Mouse (Mus musculus): Measurements from ENCODE around the gene Add2. TPM values are rescaled to one million over a fixed set of nuclear protein-coding genes. Genes with fewer than 3 reads are reported as not detected.
A peak's percentile ranks its signal among the peaks of the same experiment; 100 is the strongest.

Add2 gene
- total RNA-seq, 1 experiment from 2014 or later, result 2.0 TPM

DNA sequence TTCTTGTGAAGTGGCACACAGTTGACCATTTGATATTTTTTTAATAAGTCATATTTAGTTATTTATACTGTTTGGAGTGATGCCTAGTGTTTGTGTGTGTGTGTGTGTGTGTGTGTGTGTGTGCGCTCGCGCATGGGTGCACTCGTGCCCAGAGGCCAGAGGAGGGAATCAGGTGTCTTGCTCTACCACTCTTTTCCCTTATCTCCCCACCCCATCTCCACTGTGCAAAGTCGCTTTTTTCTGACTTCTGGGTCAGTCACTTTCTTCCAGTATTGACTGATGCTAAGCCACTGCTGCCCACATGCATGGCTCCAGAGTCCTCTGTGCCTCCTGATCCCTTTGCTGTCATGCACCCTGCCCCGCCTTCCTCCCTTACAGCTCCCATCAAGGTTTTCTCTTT, 112.8 kb downstream of the Add2 start:
- no peak for DNase-seq

DNA sequence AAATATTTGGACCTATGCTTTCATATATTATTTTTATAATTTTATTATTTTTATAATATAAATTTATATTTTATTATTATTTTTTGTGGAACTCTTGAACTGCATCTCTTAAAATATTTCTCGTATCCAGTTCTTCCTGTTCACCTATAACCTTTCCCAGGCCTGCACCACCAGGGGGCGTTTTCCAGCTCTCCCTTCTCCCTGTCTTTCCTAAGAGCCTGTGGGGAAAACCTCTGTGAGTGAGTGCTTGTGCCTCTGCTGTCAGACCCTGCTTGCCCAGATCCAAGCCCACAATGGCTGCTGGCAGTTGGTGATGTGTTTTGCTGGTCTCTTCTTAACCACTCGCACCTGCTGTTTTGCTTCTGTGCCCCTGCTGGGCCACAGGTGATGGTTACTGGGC, 113.3 kb downstream of the Add2 start:
- DNase-seq, result peak; percentile 85

DNA sequence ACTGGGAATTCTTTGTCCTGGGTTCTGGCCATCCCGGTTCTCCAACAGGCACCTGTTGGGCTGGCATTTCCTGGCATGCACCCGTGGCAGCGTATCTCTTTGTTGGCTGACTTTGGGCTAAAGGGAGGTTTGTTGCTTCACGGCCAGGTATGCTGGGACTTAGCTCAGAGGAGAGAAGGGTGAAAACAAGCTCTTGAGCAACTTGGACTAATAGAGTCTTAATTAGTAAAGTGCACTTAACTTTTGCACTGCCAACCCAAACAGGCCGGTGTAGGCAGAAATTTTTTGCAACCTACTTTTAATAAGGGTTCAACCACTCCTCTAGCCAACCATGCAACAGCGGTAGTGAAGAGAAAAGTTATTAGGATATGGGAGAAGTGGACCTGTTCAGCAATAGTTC, 116.5 kb downstream of the Add2 start:
- no peak for DNase-seq

DNA sequence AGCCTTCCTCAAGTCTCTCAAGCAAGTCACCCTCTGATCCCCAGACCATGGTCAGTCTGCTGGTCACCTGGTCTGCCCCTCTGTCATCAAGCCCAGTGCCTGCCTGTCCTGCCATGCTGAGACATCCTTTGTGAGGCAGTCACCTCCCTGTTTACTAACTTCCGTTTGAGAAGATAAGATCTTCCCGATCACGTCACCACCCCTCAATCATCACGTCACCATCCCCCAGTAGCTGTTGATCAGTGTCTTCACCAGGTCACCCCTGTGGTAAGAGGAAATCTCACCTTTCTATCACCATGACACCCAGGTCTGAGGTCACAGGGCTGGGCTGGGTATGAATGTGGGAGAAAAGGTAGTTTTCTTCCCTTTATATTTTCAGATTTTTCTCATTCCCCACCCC, 120.0 kb downstream of the Add2 start:
- no peak for DNase-seq

DNA sequence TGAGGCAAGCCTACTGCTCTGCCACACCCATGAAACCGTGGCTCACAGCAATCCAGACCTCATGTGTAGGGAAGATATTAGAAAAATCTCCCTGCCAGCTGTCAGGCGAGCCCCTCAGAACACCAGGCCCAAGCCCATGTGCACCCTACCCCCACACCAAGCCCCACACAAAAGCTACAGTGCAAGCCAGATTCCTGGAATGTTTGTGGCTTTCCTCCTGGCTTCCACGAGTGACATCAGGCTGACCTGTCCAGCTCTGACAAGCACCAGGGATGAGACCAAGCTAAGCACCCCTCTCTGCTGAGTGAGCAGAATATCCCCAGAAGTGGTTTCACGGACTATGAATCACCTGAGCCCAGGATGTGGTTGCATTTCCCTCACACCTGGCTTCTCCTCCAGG, 120.5 kb downstream of the Add2 start:
- no peak for DNase-seq

DNA sequence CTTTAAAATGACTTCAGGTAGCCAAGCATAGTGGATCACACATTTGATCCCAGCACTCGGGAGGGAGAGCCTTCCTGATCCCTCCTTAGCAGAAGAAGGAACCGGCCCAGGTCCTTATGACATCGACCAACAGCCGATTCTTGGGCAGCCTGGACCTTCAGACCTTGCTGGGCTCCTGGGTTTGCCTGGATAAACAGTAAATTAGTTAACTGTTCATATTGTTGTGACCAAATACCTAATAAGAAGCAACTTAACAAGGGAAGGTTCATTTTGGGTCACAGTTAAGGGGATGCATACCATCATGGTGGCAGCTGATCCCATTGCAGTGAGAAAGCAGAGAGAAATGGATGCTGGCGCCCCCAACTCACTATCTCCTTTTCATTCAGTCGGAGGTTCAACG, 124.2 kb downstream of the Add2 start:
- DNase-seq, result no peak

DNA sequence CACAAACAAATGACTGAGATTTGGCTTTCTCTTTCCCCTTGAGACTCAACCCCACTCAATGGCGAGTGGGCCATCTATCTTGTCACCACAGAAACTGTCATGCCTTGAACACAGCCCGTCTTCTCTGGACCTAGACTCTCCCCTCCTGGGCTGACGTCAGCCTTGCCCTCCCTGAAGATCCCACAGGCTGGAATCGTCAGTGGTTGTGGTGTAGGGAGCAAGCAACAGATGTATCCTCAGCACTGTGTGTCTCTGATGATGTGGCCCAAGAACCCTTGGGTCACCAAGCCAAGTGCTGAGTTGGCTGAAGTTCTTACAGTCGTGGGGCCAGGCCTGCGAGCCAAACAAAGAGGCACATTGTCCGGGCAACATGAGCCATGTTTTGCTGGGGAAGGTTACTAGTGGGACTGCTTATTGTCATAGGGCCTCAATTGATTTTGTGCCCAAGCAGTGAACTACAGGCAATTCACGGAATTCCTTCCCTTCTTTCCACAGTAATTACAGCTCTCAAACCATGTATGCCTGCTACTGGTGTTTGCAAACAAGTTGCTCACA, 125.0 kb downstream of the Add2 start:
- no peak for DNase-seq

DNA sequence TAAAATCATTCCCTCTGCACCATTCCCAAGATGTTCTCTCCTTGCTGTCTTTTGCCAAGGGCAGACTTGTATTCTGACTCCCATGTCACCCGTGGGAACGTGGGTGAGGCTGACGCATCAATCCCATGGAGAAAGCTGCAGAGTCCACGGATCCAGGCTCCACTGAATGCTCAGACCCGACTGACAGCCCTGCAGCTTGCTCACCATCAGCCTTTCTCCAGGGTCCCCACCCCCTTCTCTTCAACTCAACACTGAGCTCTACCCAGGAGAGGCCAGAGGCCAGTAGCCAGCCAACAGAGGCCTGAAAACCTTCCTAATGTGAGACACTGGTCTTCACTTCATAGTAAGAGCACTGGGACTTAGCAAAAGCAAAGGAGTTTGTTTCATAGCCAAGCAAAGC, 125.5 kb downstream of the Add2 start:
- no peak for DNase-seq

DNA sequence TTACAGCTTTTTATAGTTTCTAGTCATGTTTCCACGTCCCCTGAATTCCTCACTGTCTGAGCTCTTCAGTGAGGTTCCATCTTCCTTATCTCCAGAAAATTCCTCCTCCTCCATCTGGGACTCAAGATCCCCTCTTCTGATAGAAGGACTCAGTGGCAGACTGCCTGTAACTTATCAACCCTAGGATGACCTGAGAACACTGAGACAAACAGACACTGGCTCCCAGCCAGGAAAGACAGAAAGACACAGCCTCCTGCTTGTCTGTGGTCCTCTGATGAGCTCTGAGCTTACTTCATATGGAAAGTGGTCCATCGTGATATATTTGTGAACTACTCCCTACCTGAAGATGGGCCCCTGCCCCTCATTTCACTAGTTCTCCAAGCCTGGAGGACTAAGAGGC, 126.0 kb downstream of the Add2 start:
- no peak for DNase-seq

DNA sequence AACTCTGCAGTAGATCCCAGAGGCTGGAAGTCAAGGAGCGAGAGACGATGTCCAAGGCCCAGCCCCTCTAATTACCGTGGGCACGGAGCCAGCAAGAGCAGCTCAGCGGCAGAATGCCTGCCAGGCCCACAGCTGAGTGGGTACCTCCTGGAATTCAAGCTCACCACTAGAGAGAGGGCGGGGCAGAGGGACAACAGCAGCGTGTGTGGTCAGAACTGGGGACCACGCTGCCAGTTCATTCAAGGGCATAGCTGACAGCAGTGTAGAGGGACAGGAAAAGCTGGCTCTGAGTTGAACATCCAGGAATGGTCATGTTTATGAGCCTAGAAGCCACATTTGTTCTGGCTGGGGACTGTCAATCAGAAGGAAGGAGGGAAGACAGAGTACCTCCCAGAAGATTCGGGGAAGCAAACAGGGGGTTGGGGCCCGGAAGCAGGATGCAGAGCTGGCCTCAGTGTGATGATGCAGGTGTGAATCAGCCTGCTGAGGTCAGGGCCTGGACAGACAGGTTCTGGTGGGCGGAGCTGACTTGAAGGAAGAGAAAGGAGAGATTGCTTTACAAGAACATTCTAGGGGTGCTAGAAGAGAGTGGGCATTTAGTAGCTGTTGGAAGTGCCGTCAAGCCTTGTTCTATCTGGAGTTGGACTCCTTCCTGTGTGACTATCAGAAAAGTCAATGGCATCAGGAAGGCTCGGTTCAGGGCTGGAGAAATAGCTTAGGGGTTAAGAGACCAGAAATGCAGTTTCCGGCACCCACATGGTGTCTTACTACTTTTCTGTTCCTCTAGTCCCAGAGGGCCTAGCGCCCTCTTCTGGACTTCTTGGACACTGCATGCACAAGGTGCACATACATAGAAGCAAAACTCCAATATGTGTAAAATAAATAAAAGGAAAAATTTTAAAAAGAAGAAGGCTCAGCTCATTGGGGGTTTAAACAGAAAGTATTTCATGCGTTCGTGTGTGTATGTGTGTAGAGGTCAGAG, 129.1 kb downstream of the Add2 start:
- DNase-seq, result peak; percentile 53

DNA sequence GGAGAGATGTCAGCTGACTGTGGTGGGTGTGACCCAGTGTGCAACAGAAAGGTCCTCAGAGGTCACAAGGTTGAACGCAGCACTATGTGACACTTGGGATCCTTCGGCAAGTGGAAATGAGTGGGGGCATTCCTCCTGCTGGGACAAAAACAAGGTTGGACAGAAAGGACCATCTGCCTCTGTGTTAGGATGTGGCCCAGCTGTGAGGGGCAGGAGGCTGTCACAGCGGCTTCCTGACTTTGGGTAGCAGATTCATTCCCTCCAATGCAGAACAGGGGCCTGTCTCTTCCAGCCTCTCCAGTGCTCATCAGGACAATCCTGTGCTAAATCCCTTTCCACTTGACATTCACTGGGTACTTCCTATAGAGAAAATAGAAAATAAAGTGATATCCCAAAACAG, 132.4 kb downstream of the Add2 start:
- no peak for DNase-seq

DNA sequence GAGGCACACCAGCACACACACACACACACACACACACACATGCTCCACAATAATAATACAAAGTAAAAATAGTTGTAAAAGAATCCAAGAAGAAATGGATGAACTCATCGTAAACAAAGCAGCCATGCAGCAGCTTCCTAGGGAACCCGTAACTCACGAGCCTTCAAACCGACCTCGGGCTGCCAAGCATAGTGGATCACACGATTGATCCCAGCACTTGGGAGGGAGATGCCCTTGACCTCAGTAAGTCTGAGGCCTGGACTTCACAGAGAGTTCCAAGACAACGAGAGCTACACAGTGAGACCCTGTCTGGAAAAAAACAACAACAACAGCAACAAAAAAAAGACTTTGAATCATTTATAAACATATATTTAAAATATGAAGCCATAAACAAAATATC, 133.1 kb downstream of the Add2 start:
- DNase-seq, result no peak

DNA sequence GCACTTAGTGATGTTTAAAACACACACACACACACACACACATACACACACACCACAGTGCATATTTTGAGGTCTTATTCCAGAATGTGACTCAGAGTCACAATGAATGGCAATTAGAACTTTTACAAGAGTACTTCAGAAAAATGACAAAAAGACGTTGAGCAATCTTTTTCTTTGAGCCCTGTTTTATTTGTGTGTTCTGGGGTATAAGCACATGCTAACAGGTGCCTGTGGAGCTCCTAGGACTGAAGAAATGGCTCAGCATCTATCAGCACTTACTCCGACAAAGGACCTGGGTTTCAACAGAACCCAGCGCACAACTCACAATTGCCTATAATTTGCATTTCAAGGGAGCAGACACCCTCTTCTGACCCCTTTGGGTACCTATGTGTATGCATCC, 135.5 kb downstream of the Add2 start:
- DNase-seq, result no peak

DNA sequence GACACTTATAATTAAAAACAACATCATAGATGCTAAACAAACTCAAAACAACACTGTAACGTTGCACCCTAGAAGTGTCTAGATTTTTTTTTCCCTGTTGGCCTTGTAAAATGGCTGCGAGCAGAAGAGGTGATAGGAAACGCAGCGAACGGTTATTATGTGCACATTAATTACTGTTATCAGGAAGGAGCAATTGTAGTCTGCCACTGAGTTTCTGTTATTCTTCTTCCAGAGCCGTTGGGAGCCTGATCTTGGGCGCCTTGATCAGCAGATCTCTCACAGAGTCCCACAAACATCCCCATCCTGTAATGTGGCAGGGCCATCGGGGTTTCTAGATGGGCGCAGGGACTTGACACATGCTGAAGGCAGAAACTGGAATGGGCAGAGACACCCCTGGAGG, 137.9 kb downstream of the Add2 start:
- DNase-seq, result no peak

DNA sequence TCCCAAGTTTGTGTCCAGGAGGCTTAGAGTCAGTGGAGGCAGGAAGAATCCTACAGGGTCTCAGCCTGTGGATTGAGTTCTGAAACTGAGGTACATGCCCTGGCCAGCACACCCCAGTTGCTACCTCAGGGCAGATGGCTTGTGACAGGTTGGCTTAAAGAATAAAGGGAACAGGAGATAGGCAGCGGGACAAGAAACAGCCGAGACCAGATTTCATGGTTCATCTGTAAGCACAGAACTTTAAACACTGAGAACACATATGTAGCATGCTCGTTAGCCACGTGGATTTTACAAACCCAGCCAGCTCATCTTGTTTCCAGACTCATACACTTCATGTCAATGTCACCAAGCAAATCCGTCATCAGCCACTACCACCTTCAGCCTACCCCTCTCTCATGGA, 139.4 kb downstream of the Add2 start:
- DNase-seq, result no peak

DNA sequence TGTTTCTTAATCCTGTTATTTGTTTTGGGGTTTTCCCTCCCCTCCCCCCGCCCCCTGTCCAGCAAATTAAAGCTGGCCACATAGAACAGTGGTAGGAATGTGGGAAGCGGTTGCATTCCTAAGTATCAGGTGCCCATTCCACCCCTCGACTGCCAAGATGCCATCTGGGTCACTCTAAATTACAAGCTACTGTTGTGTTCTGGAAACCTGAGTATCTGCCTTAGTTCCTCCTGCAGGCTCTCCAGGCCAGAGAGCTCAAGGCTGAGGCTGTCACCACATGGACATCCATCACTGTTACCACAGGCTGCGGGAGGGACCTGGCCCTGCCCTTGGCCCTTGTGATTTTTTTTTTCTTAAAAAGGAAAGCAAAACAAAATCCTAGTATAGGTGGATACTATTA, 140.7 kb downstream of the Add2 start:
- peak; percentile 54 for DNase-seq

Other genes with a start within 250 kb of the Add2 start
- gene Nat8f6, start 207.7 kb upstream of the Add2 start, total RNA-seq (2021), result 1.8 and 3.2 TPM in 2 replicates
- gene Nat8f5, start 207.7 kb upstream of the Add2 start, total RNA-seq (2021), result 2.6 and 6.1 TPM in 2 replicates
- gene Nat8, start 196.6 kb upstream of the Add2 start, total RNA-seq (2021), result 2.0 and 4.5 TPM in 2 replicates
- 3.0 and 3.7 TPM in 2 replicates for gene Nat8f2, start 159.5 kb upstream of the Add2 start, total RNA-seq (2021)
- 13.8 and 22.7 TPM in 2 replicates for gene Nat8f4, start 123.8 kb upstream of the Add2 start, total RNA-seq (2021)
- gene Tprkb, start 116.8 kb upstream of the Add2 start, total RNA-seq (2021), result 49.3 and 66.9 TPM in 2 replicates
- gene Nat8f1, start 113.0 kb upstream of the Add2 start, total RNA-seq (2021), result 47.2 and 69.6 TPM in 2 replicates
- gene Dusp11, start 67.0 kb upstream of the Add2 start, total RNA-seq (2021), result 142 and 170 TPM in 2 replicates
- gene Figla, start 12.5 kb upstream of the Add2 start, total RNA-seq (2021), result not detected in 2 replicates
- gene Tgfa, start 166.5 kb downstream of the Add2 start, total RNA-seq (2021), result 16.8 and 22.4 TPM in 2 replicates

Measured in adrenal gland, postnatal 25 days (tissue).